Mouse (Mus musculus) CD8-positive naive resting alpha-beta T cell, adult 2 months (primary cell): ENCODE data around the gene Npr1.
A peak's percentile ranks its signal among the peaks of the same experiment; 100 is the strongest.

ENCODE experiments used
- DNase-seq, 2 experiments: peaks; one replicate each; pipeline ENCODE4 v3.0.0; 2022; ENCODE audit warnings: low read depth in 2 of 2, low spot score in 2 of 2

The Npr1 gene

DNA sequence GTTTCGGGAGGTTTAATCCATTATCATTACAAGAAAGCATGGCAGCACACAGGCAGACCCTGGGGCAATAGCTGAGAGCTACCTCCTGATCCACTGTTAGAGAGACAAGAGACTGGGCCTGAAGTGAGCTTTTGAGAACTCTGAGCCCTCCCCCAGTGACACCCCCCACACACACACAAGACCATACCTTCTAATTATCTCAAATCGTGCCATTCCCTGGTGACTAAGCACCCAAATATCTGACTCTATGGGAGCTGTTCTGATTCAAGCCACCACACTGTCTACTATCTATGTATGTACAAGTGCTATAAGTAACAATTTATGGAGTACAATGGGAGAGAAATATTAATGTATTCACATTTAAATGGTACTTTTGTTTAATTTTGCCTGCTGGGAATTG is 24.9 kb downstream of the Npr1 start:
- DNase-seq = no peak

DNA sequence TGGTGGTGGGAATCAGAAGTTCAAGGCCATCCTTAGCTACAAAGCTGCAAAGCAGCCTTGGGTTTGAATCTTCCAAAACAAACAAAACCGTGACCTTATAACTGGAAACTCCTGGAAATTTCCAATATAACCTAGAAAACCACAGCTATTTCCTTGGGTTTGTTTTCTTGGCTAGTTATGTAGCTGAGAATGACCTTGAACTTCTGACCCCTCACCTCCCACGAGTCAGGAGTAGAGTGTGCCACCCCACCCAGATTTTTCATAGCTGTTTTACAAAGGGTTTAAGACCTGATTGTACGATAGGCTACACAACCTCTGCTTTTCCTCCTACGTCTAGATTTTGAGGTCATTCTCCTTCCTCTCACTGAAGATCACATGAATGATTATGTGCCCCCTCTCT is 28.5 kb downstream of the Npr1 start:
- no peak for DNase-seq

DNA sequence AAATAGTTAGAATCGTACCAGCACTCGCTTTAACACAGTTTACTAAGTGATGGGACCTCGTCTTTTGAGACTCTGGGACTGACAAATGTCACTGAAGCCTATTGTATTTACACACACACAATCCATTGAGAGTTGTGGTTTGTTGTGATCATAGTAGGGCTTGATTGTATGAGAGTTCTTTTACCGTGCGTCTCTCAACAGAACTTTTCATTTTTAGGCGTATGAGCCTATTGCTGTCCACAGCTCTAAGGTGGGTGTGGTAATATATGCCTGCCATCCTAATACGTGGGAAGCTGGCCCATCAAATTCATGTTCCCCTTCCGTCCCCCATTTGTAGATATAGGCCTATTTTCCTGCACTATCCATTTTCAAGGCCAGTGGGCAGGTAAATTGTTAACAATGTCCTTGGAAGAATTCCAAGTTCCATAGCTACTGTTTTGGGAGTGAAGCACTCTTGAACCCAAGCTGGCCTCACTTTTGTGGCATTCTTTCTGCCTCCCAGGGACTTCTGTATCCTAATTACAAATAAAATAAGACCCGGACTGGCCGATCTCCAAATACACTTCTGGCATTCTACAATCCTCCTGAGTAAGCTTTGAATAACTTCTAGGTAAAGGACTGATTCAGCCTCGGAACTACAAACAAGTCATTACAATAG is 31.5 kb downstream of the Npr1 start:
- DNase-seq = no peak

DNA sequence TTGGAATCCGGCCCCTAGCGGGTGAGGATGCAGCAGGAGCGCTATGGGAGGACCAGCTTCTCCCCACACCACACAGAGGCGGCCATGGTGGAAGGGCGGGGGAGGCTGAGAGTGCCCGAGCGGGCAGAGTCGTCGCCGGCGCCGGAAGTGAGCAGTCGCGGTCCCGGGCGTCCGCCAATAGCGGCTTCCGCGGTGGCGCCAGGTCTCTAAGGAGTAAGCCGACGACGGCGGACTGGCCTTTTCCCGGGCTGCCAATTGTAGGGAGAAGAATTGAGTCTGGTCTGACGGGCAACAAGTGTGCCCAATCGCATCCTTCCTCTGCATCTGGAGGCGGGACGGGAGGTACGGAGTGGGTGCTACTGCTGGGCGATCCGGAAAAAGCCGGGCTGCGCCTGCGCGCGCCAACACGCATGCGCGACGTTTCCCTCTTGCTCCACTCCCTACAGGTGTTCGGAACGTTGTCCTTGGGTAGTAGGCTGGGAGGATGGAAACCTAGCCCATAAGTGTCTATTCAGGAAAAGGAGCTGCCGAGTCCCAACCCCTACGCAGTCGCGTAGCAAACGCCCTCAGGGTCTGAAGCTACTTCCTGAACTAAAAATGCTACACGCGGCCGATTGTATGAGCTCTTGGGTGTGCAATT is 32.2 kb downstream of the Npr1 start, which contains the start of gene Ints3:
Gene Ints3 (minus strand): TSS at position 242 of the 640 bp plus-strand sequence.
- peak; percentile 95 to 96 for DNase-seq

DNA sequence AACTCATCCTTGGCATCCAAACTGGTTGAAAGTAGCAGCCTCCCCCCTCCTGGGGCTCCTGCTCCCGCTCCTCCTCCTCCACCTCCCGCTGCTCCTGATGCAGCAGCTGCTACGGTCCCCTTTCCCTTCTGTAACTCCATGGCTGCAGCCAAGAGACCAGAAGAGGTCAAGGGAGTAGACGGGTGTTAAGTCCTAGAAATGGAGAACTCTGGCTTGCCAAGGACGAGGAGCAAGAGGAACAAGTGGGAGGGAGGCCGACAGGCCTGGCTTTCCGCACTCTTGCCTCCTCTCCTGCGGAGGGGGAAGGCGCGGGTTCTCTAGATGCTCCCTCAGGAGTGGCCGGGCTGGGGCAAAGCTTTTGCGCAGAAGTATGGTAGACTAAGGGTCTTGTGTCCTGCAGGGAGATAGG is 32.9 kb downstream of the Npr1 start:
- DNase-seq = no peak

DNA sequence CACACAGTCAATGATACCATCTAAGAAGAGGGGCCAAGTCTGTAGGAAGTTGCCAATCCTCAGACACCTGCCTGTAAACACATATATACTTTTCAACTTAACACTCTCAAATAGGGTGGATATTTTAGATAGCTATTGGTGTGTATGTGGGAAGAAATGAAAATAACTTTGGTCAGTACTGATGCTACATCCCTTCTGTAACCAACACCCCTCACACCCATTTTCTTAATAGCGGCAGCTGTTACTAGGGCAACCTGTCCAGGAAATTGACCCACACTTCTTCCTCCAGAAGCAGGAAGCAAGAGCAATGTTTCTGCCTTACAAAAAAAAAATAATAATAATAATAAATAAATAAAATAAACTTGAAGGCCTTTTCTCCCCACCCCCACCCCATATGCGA is 33.3 kb downstream of the Npr1 start:
- DNase-seq = no peak

DNA sequence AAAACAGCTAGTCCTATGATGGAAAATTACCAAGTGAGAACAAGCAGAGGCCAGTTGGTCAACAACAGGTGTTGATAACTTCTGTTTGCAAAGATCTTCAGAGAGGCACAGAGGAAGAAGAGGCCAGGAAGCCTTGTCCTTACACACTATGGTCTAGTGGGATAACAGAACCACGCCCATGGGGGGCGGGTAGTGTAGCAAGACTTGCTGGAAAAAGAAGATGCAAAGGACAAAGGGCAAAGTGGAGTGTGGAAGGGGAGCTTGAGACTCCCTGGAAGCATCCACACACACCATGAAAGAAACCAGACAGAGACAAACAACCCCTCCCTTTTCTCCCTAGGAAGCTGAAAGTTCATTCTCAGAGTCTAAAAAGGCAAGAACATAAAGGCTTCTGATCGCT is 36.1 kb downstream of the Npr1 start:
- no peak for DNase-seq

DNA sequence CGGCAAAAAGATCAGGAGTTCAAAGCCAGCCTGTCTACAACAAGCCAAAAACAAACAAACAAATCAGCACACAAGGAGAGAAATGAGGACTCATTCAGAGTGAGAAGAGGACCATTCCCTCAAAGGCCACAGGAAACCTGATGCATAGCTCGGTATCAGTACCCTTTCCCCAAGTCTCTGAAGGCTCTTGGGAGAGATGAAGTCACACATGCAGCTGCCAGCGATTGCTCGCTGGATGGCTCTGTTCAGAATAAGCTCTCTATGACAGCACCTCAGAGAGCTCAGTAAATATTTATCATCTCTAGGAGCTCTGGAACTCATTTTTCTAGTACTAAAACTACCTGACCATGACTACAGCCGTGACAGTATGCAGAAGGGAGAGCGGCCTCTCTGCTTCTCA is 37.5 kb downstream of the Npr1 start:
- DNase-seq = no peak

DNA sequence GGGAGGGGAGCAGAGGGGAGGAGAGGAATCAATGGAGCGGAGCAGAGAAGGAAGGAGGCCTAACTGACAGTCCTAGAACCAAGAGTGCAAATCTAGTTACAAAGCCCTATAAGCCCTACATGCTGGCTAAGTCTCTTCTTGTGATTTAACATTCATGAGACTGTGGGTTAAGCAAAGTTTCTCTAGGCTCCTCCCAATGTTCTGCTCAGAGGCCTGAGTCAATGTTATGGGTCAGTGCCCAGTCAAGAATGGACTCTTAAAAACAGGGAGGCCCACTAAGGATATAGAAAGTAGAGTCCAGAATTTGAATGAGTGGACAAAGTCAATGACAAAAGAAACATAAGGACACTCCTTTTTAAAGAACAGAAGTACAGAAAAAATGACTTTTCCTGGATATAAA is 38.1 kb downstream of the Npr1 start:
- DNase-seq = no peak

DNA sequence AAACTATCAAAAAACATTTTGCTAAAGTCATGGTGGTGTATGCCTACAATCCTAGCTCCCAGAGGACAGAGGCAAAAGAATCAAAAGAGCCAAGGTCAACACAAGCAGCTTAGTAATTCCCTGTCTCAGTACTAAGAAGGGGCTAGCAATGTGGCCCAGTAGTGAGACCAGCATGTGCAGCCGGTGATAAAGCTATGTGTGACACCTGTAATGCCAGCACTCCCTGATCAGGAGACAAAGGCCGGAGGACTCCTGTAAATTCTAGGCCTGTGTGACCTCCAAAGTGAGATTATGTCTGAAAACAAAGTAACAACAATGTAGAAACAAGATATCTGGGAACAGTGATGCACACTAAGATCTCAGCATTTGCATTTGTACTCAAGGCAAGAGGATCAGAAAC is 40.2 kb downstream of the Npr1 start:
- DNase-seq = no peak

DNA sequence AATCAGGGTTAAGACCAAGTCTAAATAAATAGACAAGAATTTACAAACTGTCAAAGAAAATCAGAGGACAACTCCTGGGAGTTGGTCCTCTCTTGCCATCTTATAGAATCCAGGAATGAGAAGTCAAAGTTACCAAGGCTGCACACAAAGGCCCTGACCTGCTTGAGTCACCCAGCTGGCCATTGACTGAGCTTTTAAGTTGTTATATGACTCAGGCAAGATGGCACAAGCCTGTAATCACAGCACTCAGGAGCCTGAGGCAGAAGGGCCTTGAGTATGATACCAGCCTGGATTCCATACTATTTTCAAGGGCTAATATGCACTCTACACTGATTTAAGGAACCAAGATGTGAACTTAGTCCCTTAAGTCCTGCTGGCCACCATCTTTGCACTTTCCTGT is 42.1 kb downstream of the Npr1 start:
- no peak for DNase-seq

DNA sequence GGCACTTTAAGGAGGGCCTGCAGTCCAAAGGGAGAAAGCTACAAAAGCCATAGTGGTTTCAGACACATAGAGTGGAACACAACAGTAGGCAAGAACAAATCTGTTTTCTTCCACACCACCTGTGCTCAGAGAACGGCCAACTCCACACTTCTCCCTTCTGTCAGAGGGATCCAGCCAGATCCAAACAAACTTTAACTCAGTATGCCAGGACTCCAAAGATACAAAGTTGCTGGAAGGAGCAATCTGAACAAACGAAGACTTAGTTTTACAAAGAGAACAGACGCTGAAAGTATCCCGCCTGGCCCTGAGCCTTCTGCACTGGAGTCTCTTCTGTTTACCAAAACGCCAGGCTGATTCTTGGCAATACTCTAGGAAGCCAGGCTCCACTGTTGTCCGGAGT is 45.0 kb downstream of the Npr1 start:
- DNase-seq = no peak

DNA sequence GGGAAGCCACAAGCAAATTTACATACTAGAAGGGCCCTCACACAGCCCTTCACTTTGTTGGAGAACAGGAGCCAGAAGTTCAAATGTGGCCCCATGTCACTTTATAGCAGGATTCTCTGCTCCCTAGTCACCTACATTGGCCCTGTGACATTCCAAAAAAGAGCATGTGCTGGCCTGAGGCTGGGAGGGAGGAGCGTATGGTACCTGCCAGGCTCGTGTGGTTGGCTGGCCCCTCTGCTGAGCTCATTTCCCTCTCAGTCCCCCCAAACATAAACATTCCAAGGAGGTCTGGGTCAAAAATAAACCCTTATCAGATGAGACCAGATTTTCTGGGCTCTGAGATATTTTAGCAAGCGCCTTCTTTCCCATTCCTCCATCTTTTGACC is 52.7 kb downstream of the Npr1 start:
- DNase-seq = no peak

DNA sequence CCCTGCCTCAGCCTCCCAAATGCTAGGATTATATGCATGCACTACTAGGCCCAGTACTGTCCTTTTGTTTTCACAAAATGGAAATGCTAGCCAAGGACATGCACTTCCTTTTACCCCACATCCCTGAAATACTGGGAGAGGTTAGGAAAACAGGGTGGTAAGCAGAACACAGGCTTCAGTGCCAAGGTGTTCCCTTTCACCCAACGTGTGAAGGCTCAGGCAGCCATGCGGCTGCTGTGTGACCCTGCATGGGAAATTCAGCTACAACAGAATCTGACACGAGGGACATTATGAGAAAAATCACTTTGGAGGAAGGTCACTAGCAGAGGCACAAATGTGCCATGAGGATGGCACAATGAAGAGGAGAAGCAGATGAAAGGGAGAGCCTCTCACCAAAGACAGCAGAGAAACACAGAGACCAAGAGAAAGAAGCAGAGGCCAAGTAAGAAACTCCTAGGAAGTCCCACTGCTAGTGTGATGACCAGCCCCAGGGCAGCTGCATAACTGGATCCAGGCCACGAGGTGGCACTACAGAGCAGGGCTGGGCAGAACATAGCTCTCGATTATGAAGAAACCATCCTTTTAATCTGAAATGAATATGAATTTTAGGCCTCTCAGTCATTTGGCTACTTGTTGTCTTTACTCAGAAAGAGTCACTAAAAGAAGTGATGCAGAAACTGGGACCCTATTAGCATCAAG is 53.2 kb downstream of the Npr1 start:
- DNase-seq = peak; percentile 38 to 60

DNA sequence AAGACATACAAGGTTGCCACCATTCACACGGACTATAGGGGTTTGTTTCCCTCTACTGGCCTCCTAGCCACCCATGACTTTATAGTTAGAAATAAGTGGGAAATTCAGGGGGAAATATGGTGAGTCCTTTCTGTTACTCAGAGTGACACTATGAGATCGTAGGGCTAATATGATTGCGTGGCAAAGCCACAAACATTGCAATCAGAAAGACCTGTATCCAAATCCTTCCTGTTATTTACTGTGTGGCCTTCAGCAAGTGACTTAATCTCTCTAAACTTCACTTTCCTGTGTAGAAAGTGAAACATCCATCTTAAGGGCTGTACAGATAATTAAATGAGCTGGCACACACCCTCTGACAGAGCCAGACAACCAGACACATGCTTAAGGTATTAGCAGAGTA is 56.9 kb downstream of the Npr1 start:
- no peak for DNase-seq

DNA sequence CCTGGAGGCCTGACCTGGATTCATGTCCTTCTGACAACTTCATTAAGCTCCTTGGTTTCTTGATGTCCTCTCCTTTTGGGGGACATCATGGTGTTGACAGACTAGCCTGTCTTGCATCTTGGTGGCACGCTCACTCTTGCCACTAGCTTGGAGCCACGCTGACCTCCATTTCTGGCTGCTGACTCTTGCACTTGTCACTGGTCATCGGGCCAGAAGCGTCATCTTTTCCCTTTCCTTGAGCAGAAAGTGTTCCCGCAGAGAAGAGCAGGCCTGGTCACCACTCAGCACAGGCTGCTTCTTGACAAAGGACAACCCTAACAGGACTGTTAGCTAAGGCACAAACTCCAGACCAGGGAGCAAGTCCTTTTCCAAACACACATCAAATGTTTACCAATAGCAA is 59.3 kb downstream of the Npr1 start:
- no peak for DNase-seq

DNA sequence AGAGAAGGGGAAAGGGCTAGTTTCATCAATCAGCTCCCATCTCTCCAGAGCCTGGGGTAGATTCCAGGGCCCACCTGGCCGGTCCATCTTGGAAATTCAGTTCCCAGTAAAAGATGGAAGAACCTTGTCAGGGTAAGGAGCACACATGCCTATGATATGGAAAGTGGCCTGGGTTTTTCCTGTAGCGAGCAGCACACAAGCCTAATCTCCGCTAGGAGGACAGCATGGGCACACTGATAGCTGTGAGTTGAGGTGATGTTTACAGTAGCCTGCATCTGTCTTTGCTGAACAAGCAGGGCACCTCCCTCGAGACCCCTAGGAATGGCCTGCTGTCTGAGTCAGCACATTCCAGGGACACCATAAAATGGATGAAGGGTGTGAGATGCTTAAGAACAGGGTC is 61.1 kb downstream of the Npr1 start:
- no peak for DNase-seq

DNA sequence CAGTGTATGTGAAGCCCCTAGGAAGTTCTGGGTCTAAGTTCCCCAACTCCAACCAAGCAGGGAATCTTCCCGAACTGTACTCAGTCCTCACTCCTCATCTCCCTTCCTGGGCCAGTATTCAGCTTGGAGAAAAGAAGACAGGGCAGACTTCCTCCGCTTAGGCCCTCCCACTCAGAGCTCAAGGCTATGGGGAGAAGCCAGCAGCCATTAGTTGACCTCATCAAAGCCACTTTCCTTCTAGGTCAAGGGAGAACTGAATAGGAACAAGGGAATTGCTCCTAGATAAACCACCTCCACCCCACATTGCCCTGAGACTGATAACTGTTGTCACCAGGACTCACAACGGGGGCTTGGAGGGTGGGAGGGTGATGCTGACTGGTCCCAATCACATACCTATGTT is 61.5 kb downstream of the Npr1 start:
- no peak for DNase-seq

DNA sequence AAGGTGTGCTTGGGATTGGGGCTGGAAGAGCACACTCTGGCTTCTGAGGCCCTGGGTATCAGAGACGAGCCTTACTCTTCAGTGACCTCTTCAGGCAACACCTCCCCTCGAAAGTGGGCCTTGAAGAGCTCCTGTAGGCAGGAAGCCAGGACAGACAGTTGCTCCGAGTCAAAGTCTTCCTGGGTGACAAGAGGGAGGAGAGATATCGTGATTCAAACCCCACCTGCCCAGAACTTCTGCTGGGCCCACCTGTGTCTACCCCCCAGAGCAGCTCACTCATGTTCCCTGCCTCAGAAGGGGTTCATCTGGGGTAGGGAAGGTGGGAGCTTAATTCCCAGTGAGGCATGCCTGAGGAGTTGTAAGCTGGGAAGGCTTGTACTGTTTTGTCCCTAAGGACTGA is 64.7 kb downstream of the Npr1 start:
- no peak for DNase-seq
